Mouse (Mus musculus): ENCODE measurements around the gene Gal3st2c. TPM values are rescaled to one million over a fixed set of nuclear protein-coding genes. Genes with fewer than 3 reads are reported as not detected.
"Not testable (repeated sequence)": the region's sequence is repeated elsewhere in the genome, so short reads cannot be mapped to it uniquely, and the experiment has no call there.

Gene Gal3st2c
- polyA plus RNA-seq, 2 experiments, result not detected

DNA sequence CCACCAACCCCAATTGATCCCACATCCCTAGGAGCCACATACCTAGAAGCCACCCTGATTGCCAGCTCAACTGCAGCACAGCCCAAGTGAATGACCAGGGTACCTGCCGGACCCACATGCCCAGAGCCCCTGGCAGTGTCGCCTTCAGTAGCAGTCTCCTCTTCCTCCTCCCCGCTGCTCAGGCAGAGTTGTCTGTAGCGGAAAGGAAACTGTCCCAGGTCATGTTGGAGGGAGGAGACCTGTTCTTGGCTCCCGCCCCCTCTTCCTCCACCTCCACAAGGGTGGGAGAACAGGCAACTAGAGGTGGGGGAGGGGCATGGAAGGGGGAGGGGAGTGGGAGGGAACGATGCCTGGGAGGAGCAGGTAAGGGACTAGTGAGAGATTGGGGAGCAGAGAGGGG lies 62.1 kb downstream of the Gal3st2c start, which contains the start of gene Pdcd1:
Gene Pdcd1, minus strand, starts transcription at position 181 of the 400 bp plus-strand sequence.
- DNase-seq (ENCODE audit: low spot score), result no peak
- Histone ChIP-seq H3K27ac (replicated peaks; ENCODE audit: low read depth, low read length) (peak within 1 kb of the TSS; percentile 56), H3K9ac (ENCODE audit: low read depth, low read length, severe bottlenecking) (no peak within 1 kb of the TSS), H3K27me3 (ENCODE audit: control insufficient read depth, insufficient read depth, low read length) (no peaks in the 10 kb centered on the region), H3K36me3 (ENCODE audit: control insufficient read depth, insufficient read depth, low read length) (no peaks in the 10 kb centered on the region), H3K4me1 (ENCODE audit: control insufficient read depth, insufficient read depth, low read length) (peaks cover 10% of the 10 kb centered on the region; the same call in 1 of the 2 replicates), H3K4me3 (replicated peaks; ENCODE audit: low read length) (no peak within 1 kb of the TSS), H3K4me2 (replicated peaks; ENCODE audit: low read depth, low read length, severe bottlenecking) (0 out of 2 replicates have a peak within 1 kb of the TSS, but pooled peaks have one; percentile 3), H3K9me3 (ENCODE audit: control insufficient read depth, low read length) (no peaks in the 10 kb centered on the region)
- TF ChIP-seq POLR2A (IDR thresholded peaks at IDR 0.05; ENCODE audit: borderline replicate concordance, extremely low read depth, insufficient read depth, insufficient read length), result no peak
- ATAC-seq (ENCODE audit: low FRiP score, low read depth), result no peak
- WGBS, result 45% methylated on average over 6 of the region's 6 CpGs

DNA sequence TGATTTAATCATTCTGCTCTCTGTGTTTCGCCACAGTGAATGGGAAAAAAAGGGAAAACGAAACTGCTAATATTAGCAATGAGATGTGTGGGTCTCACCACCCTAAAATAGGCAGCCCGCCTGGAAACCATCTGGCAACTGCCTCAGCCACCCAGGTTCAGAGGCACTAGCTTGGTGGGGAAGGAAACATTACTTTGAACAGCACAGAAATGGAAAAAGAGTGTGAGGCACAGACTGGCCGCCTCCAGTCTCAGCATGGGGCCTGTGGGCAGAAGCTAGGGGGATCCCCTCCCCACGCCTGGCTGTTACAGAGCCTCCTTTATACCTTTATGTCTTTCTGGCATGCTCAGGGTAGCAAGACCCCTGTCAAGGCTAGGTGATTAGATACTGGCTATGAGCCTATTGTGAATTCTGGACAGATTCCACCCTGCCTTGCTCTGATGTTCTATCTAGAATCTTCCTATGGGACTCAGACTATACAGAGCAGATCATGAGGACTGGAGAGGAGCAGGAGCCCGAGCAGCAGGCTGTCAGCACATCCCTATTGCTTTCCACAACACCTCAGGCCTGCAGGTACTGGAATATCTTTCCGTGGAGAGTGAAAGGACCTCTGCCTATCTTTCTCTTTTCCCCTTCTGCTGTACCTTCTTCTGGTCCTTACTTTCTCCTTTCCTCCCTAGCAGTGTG lies 63.4 kb downstream of the Gal3st2c start:
- WGBS, result 47% methylated on average over 7 of the region's 7 CpGs
- no peak for TF ChIP-seq POLR2A (IDR thresholded peaks at IDR 0.05; ENCODE audit: borderline replicate concordance, extremely low read depth, insufficient read depth, insufficient read length)
- ATAC-seq (ENCODE audit: low FRiP score, low read depth) (peak; percentile 63; the same call in 1 of the 2 replicates), DNase-seq (ENCODE audit: low spot score) (no peak)
- Histone ChIP-seq H3K4me2 (replicated peaks; ENCODE audit: low read depth, low read length, severe bottlenecking) (0 out of 2 replicates have a peak overlapping the region, but pooled peaks have one; percentile 3), H3K4me1 (ENCODE audit: control insufficient read depth, insufficient read depth, low read length) (peaks cover 10% of the 10 kb centered on the region; the same call in 1 of the 2 replicates), H3K36me3 (ENCODE audit: control insufficient read depth, insufficient read depth, low read length) (no peaks in the 10 kb centered on the region), H3K9me3 (ENCODE audit: control insufficient read depth, low read length) (no peaks in the 10 kb centered on the region), H3K9ac (ENCODE audit: low read depth, low read length, severe bottlenecking) (no peak overlapping the region), H3K27me3 (ENCODE audit: control insufficient read depth, insufficient read depth, low read length) (no peaks in the 10 kb centered on the region), H3K4me3 (replicated peaks; ENCODE audit: low read length) (no peak overlapping the region), H3K27ac (replicated peaks; ENCODE audit: low read depth, low read length) (peak overlapping the region; percentile 65)

DNA sequence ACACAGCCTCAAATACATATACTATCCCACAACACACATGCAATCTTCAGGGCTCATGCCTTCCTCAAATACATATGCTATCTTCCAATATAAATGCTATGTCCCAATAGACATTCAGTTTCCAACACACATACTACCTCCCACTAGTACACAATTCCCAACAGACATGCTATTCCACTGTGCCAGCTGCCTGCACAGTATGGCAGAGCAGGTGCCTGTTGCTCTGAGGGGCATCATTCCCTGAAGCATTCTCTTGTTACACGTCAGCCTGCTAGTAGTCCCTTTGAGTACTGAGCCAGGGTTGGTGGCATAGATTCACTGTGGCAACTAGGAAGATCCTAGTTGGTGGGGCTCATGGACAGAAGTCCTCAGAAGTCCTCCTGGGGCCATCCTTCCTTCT lies 64.2 kb downstream of the Gal3st2c start:
- ATAC-seq (ENCODE audit: low FRiP score, low read depth), result no peak
- Histone ChIP-seq H3K9me3 (ENCODE audit: control insufficient read depth, low read length) (no peaks in the 10 kb centered on the region), H3K27ac (replicated peaks; ENCODE audit: low read depth, low read length) (no peak overlapping the region), H3K4me1 (ENCODE audit: control insufficient read depth, insufficient read depth, low read length) (peaks cover 10% of the 10 kb centered on the region; the same call in 1 of the 2 replicates), H3K4me2 (replicated peaks; ENCODE audit: low read depth, low read length, severe bottlenecking) (no peak overlapping the region), H3K4me3 (replicated peaks; ENCODE audit: low read length) (no peak overlapping the region), H3K9ac (ENCODE audit: low read depth, low read length, severe bottlenecking) (no peak overlapping the region), H3K36me3 (ENCODE audit: control insufficient read depth, insufficient read depth, low read length) (no peaks in the 10 kb centered on the region), H3K27me3 (ENCODE audit: control insufficient read depth, insufficient read depth, low read length) (no peaks in the 10 kb centered on the region)
- no peak for DNase-seq (ENCODE audit: low spot score)
- WGBS, result 56% methylated on average over 1 of the region's 1 CpGs
- no peak for TF ChIP-seq POLR2A (IDR thresholded peaks at IDR 0.05; ENCODE audit: borderline replicate concordance, extremely low read depth, insufficient read depth, insufficient read length)

DNA sequence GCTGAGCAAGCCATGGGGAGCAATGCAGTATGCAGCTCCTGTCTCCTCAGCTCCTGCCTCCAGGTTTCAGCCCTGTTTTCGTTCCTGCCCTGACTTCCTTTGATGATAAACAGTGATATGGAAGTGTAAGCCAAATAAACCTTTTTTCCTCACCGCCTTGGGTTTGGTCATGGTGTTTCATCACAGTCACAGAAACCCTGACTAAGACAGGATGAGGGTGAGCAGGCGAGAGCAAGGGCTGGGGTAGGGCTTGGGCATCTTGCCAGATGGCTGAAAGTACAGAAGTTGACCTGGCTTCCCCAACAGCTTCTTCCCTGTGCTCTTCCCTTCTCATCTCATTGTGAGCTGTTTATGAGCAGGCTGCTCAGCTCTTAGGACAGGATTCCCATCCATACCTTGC lies 65.7 kb downstream of the Gal3st2c start:
- H3K27me3 ChIP-seq (ENCODE audit: control insufficient read depth, insufficient read depth, low read length), result no peaks in the 10 kb centered on the region
- no peaks in the 10 kb centered on the region for H3K9me3 ChIP-seq (ENCODE audit: control insufficient read depth, low read length)
- no peak for ATAC-seq (ENCODE audit: low FRiP score, low read depth)
- H3K9ac ChIP-seq (ENCODE audit: low read depth, low read length, severe bottlenecking), result no peak overlapping the region
- H3K4me3 ChIP-seq (replicated peaks; ENCODE audit: low read length), result no peak overlapping the region
- DNase-seq (ENCODE audit: low spot score), result no peak
- H3K36me3 ChIP-seq (ENCODE audit: control insufficient read depth, insufficient read depth, low read length), result no peaks in the 10 kb centered on the region
- TF ChIP-seq POLR2A (IDR thresholded peaks at IDR 0.05; ENCODE audit: borderline replicate concordance, extremely low read depth, insufficient read depth, insufficient read length), result no peak
- WGBS, result 61% methylated on average over 3 of the region's 3 CpGs
- no peak overlapping the region for H3K4me2 ChIP-seq (replicated peaks; ENCODE audit: low read depth, low read length, severe bottlenecking)
- no peak overlapping the region for H3K27ac ChIP-seq (replicated peaks; ENCODE audit: low read depth, low read length)
- peaks cover 10% of the 10 kb centered on the region; the same call in 1 of the 2 replicates for H3K4me1 ChIP-seq (ENCODE audit: control insufficient read depth, insufficient read depth, low read length)

DNA sequence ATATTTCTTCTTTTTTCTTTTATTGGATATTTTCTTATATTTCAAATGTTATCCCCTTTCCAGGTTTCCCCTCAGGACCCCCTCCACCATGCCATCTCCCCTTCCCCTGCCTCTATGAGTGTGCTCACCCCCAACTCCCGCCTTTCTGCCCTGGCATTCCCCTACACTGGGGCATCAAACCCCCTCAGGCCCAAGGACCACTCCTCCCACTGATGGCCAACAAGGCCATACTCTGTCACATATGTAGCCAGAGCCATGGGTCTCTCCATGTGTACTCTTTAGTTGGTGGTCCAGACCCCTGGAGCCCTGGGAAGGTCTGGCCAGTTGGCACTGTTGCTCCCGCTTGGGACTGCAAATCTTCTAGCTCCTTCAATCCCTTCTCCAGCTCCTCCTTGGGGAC lies 67.1 kb downstream of the Gal3st2c start:
- no peak overlapping the region for H3K27ac ChIP-seq (replicated peaks; ENCODE audit: low read depth, low read length)
- no peak for DNase-seq (ENCODE audit: low spot score)

DNA sequence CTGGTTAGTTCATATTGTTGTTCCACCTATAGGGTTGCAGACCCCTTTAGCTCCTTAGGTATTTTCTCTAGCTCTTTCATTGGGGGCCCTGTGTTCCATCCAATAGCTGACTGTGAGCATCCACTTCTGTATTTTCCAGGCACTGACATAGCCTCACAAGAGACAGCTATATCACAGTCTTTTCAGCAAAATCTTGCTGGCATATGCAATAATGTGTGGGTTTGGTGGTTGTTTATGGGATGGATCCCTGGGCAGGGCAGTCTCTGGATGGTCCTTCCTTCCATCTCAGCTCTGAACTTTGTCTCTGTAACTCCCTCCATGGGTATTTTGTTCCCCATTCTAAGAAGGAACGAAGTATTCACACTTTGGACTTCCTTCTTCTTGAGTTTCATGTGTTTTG lies 68.0 kb downstream of the Gal3st2c start:
- H3K36me3 ChIP-seq (ENCODE audit: control insufficient read depth, insufficient read depth, low read length); H3K9ac ChIP-seq (ENCODE audit: low read depth, low read length, severe bottlenecking); DNase-seq (ENCODE audit: low spot score); H3K9me3 ChIP-seq (ENCODE audit: control insufficient read depth, low read length); H3K4me2 ChIP-seq (replicated peaks; ENCODE audit: low read depth, low read length, severe bottlenecking); ATAC-seq (ENCODE audit: low FRiP score, low read depth); H3K4me1 ChIP-seq (ENCODE audit: control insufficient read depth, insufficient read depth, low read length); H3K4me3 ChIP-seq (replicated peaks; ENCODE audit: low read length); H3K27me3 ChIP-seq (ENCODE audit: control insufficient read depth, insufficient read depth, low read length); H3K27ac ChIP-seq (replicated peaks; ENCODE audit: low read depth, low read length): not testable (repeated sequence)
- WGBS, result 80% methylated on average over 1 of the region's 1 CpGs

More for the DNA sequence above, 67.1 kb downstream of the Gal3st2c start:
- no peak overlapping the region for H3K9ac ChIP-seq (ENCODE audit: low read depth, low read length, severe bottlenecking)
- TF ChIP-seq POLR2A (IDR thresholded peaks at IDR 0.05; ENCODE audit: borderline replicate concordance, extremely low read depth, insufficient read depth, insufficient read length), result no peak
- peaks cover 8% of the 10 kb centered on the region; the same call in 1 of the 2 replicates for H3K4me1 ChIP-seq (ENCODE audit: control insufficient read depth, insufficient read depth, low read length)
- no peaks in the 10 kb centered on the region for H3K27me3 ChIP-seq (ENCODE audit: control insufficient read depth, insufficient read depth, low read length)
- no peak overlapping the region for H3K4me2 ChIP-seq (replicated peaks; ENCODE audit: low read depth, low read length, severe bottlenecking)
- WGBS, result 91% methylated on average over 2 of the region's 2 CpGs
- H3K36me3 ChIP-seq (ENCODE audit: control insufficient read depth, insufficient read depth, low read length), result no peaks in the 10 kb centered on the region
- no peak for ATAC-seq (ENCODE audit: low FRiP score, low read depth)
- no peaks in the 10 kb centered on the region for H3K9me3 ChIP-seq (ENCODE audit: control insufficient read depth, low read length)
- H3K4me3 ChIP-seq (replicated peaks; ENCODE audit: low read length), result no peak overlapping the region
